Comparison of ENCODE assay signal across 15 mouse cellular contexts in genomic region chr6:28876492-28876891, GRCm38 (mm10). TPM values are rescaled to one million over a fixed set of nuclear protein-coding genes. Genes with fewer than 3 reads are reported as not detected.
DNase-seq lines count a peak whose midpoint lies in the region; ATAC-seq and TF ChIP-seq lines count a peak whose summit lies in the region.
"Had no signal": no experiment of that assay in that cellular context is flagged by ENCODE, and none has a peak within 500 bp of the region (broad histone marks: within the 10 kb centered on the region; RNA-seq: fewer than 3 reads in every experiment).

No protein-coding gene starts in this region.

- H3K4me2 ChIP-seq in liver, postnatal 0 days (ENCODE audit: low read depth, low read length): no peak overlapping the region
- H3K4me2 ChIP-seq in forebrain, embryonic 13.5 days: no peak overlapping the region
- H3K4me2 ChIP-seq in hindbrain, embryonic 12.5 days (replicated peaks): no peak overlapping the region
- no peak overlapping the region for H3K4me2 ChIP-seq in neural tube, embryonic 12.5 days (replicated peaks)
- H3K4me2 ChIP-seq: liver, embryonic 15.5 days; stomach, embryonic 15.5 days had no signal

- no peaks in the 10 kb centered on the region for H3K27me3 ChIP-seq in liver, postnatal 0 days (ENCODE audit: insufficient read depth, low read length)
- peaks cover 8% of the 10 kb centered on the region; the same call in 1 of the 2 replicates for H3K27me3 ChIP-seq in forebrain, embryonic 13.5 days
- no peaks in the 10 kb centered on the region for H3K27me3 ChIP-seq in hindbrain, embryonic 12.5 days
- H3K27me3 ChIP-seq in neural tube, embryonic 12.5 days (replicated peaks): no peaks in the 10 kb centered on the region
- H3K27me3 ChIP-seq: CH12.LX; liver, embryonic 15.5 days; Patski; stomach, embryonic 15.5 days had no signal

- H3K9ac ChIP-seq in liver, postnatal 0 days (replicated peaks): no peak overlapping the region
- H3K9ac ChIP-seq in forebrain, embryonic 13.5 days: no peak overlapping the region
- no peak overlapping the region for H3K9ac ChIP-seq in hindbrain, embryonic 12.5 days
- H3K9ac ChIP-seq in neural tube, embryonic 12.5 days: no peak overlapping the region
- H3K9ac ChIP-seq: liver, embryonic 15.5 days; stomach, embryonic 15.5 days had no signal

- H3K9me3 ChIP-seq in liver, postnatal 0 days (ENCODE audit: low read length): no peaks in the 10 kb centered on the region
- H3K9me3 ChIP-seq in forebrain, embryonic 13.5 days (replicated peaks): no peaks in the 10 kb centered on the region
- no peaks in the 10 kb centered on the region for H3K9me3 ChIP-seq in hindbrain, embryonic 12.5 days (replicated peaks)
- H3K9me3 ChIP-seq in neural tube, embryonic 12.5 days: no peaks in the 10 kb centered on the region
- H3K9me3 ChIP-seq: liver, embryonic 15.5 days; stomach, embryonic 15.5 days had no signal

- TF ChIP-seq CTCF in liver, postnatal 0 days (IDR thresholded peaks at IDR 0.05; ENCODE audit: low read depth): no peak

- H3K4me3 ChIP-seq in liver, postnatal 0 days (ENCODE audit: low read depth, low read length): no peak overlapping the region
- H3K4me3 ChIP-seq in forebrain, embryonic 13.5 days: no peak overlapping the region
- H3K4me3 ChIP-seq in hindbrain, embryonic 12.5 days: no peak overlapping the region
- H3K4me3 ChIP-seq in neural tube, embryonic 12.5 days: no peak overlapping the region
- H3K4me3 ChIP-seq: heart, adult 2 months; liver, embryonic 15.5 days; stomach, embryonic 15.5 days had no signal

- TF ChIP-seq EP300 in liver, postnatal 0 days (IDR thresholded peaks at IDR 0.05; ENCODE audit: low read depth): no peak

- no peak overlapping the region for H3K27ac ChIP-seq in liver, postnatal 0 days (ENCODE audit: low read depth)
- H3K27ac ChIP-seq in forebrain, embryonic 13.5 days: peak overlapping the region; percentile 67
- peak overlapping the region; percentile 8; the same call in 1 of the 2 replicates for H3K27ac ChIP-seq in hindbrain, embryonic 12.5 days
- H3K27ac ChIP-seq in neural tube, embryonic 12.5 days: no peak overlapping the region
- H3K27ac ChIP-seq: heart, adult 2 months; liver, embryonic 15.5 days; stomach, embryonic 15.5 days had no signal

- peaks cover 8% of the 10 kb centered on the region for H3K36me3 ChIP-seq in liver, postnatal 0 days (replicated peaks; ENCODE audit: insufficient read depth, low read length)
- H3K36me3 ChIP-seq in forebrain, embryonic 13.5 days (ENCODE audit: poor library complexity, severe bottlenecking): no peaks in the 10 kb centered on the region
- 0 out of 2 replicates have a peak, but pooled peaks cover 3% of the 10 kb centered on the region for H3K36me3 ChIP-seq in hindbrain, embryonic 12.5 days
- no peaks in the 10 kb centered on the region for H3K36me3 ChIP-seq in neural tube, embryonic 12.5 days
- H3K36me3 ChIP-seq: stomach, embryonic 15.5 days had no signal

- ATAC-seq in liver, postnatal 0 days: 0 out of 2 replicates have a peak, but pooled peaks have one; percentile 47
- peak; percentile 12 for ATAC-seq in forebrain, embryonic 13.5 days
- no peak; the same call in 1 of the 2 replicates for ATAC-seq in hindbrain, embryonic 12.5 days (ENCODE audit: low FRiP score)
- peak; percentile 57 for ATAC-seq in neural tube, embryonic 12.5 days (ENCODE audit: low FRiP score, low read depth)
- ATAC-seq: Patski had no signal

- 70% methylated on average over 3 of the region's 3 CpGs for WGBS in liver, postnatal 0 days (ENCODE audit: insufficient replicate concordance)
- WGBS in forebrain, embryonic 13.5 days: 26% methylated on average over 3 of the region's 3 CpGs
- WGBS in hindbrain, embryonic 12.5 days: 48% methylated on average over 3 of the region's 3 CpGs
- 25% methylated on average over 3 of the region's 3 CpGs for WGBS in neural tube, embryonic 12.5 days

- no peaks in the 10 kb centered on the region for H3K4me1 ChIP-seq in liver, postnatal 0 days (ENCODE audit: insufficient read depth)
- H3K4me1 ChIP-seq in forebrain, embryonic 13.5 days: peaks cover 81% of the 10 kb centered on the region
- peaks cover 46% of the 10 kb centered on the region for H3K4me1 ChIP-seq in hindbrain, embryonic 12.5 days
- H3K4me1 ChIP-seq in neural tube, embryonic 12.5 days: peaks cover 56% of the 10 kb centered on the region
- H3K4me1 ChIP-seq: liver, embryonic 15.5 days had no signal

- peak; percentile 61 for DNase-seq in liver, postnatal 0 days
- DNase-seq in liver: no peak
- no peak for DNase-seq in heart, adult 11 months
- no peak for DNase-seq in gastrocnemius, postnatal 10 days
- DNase-seq: cerebellum, adult 8-10 months; heart, adult 2 months; lung, postnatal 4 days; thymus, postnatal 14 days had no signal

RNA-seq across cellular contexts. Expression of gene Lrrc4, which starts 44.9 kb away (rescaled TPM):
- polyA plus RNA-seq in liver, postnatal 0 days (2015; fragmentation: Nextera tagmentation; extraction: Ambion mirVana): 0.07 and 0.08 TPM in 2 replicates
- polyA plus RNA-seq in forebrain, embryonic 13.5 days (2015; fragmentation: Nextera tagmentation; extraction: Ambion mirVana): 3.8 and 4.3 TPM in 2 replicates
- 3.6 and 4.6 TPM in 2 replicates for polyA plus RNA-seq in hindbrain, embryonic 12.5 days (2016; fragmentation: Nextera tagmentation; extraction: Ambion mirVana)
- polyA plus RNA-seq in neural tube, embryonic 12.5 days (2016; fragmentation: Nextera tagmentation; extraction: Ambion mirVana): 6.5 and 6.9 TPM in 2 replicates
- total RNA-seq in gastrocnemius, postnatal 10 days (2021): 1 to 10 TPM; 1.0 to 1.1 TPM
- polyA plus RNA-seq: Patski had no signal

Comparison
In these comparisons a context has a peak if more than half of its experiments do, and no peak if none do; other contexts are left out.
1. H3K27ac ChIP-seq: peak in forebrain, embryonic 13.5 days (single experiment) and hindbrain, embryonic 12.5 days (single experiment); none in liver, postnatal 0 days (single experiment) and neural tube, embryonic 12.5 days (single experiment).